Comparison of ENCODE assay signal across 9 mouse cellular contexts in the genomic region with DNA sequence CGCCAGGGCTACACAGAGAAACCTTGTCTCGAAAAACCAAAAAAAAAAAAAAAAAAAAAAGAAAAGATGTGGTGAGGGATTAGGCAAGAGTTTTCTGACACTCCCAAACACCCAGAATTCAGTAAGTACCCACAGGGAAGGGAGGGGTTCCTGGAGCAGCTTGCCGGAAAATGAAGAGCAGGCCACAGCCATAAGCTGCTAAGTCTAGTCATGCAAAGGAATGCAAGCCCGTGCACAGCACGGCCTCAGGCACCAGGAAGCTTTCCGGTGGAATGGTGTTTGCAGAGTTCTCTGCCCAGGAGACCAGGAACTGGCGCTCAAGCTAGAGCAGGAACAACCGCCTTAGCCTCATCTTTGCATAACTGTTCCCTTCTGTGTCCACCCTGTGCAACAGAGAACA. TPM values are rescaled to one million over a fixed set of nuclear protein-coding genes. Genes with fewer than 3 reads are reported as not detected.
A peak's percentile ranks its signal among the peaks of the same experiment; 100 is the strongest.
DNase-seq lines count a peak whose midpoint lies in the region; ATAC-seq and TF ChIP-seq lines count a peak whose summit lies in the region.
"Had no signal": no experiment of that assay in that cellular context is flagged by ENCODE, and none has a peak within 500 bp of the region (broad histone marks: within the 10 kb centered on the region; RNA-seq: fewer than 3 reads in every experiment).

No protein-coding gene starts in this region.

- WGBS in heart, embryonic 13.5 days = 50% methylated on average over 8 of the region's 8 CpGs
- WGBS in limb, embryonic 14.5 days = 37% methylated on average over 8 of the region's 8 CpGs
- 76% methylated on average over 8 of the region's 8 CpGs for WGBS in thymus, adult 2 months

- TF ChIP-seq POLR2A in limb, embryonic 14.5 days (IDR thresholded peaks at IDR 0.05; ENCODE audit: borderline replicate concordance, extremely low read depth, insufficient read depth, insufficient read length) = no peak
- TF ChIP-seq POLR2A in thymus, adult 2 months (IDR thresholded peaks at IDR 0.05; ENCODE audit: control insufficient read depth, extremely low read depth, insufficient read depth, low read length, poor library complexity) = no peak

- no peak for TF ChIP-seq CTCF in thymus, adult 2 months (IDR thresholded peaks at IDR 0.05; ENCODE audit: borderline replicate concordance, control insufficient read depth, extremely low read depth, insufficient read depth, low read length, poor library complexity)

- H3K36me3 ChIP-seq in heart, embryonic 13.5 days = peaks cover 48% of the 10 kb centered on the region
- H3K36me3 ChIP-seq in limb, embryonic 14.5 days (ENCODE audit: control insufficient read depth, insufficient read depth, low read length) = peaks cover 43% of the 10 kb centered on the region
- H3K36me3 ChIP-seq in thymus, adult 2 months (ENCODE audit: control insufficient read depth, insufficient read depth, low read length) = peaks cover 20% of the 10 kb centered on the region

- no peaks in the 10 kb centered on the region for H3K27me3 ChIP-seq in heart, embryonic 13.5 days (replicated peaks)
- H3K27me3 ChIP-seq in limb, embryonic 14.5 days (ENCODE audit: control insufficient read depth, insufficient read depth, low read length) = no peaks in the 10 kb centered on the region
- H3K27me3 ChIP-seq in thymus, adult 2 months (ENCODE audit: control insufficient read depth, insufficient read depth, low read length) = no peaks in the 10 kb centered on the region

- no peaks in the 10 kb centered on the region for H3K9me3 ChIP-seq in heart, embryonic 13.5 days
- H3K9me3 ChIP-seq in limb, embryonic 14.5 days (ENCODE audit: control insufficient read depth, low read length) = no peaks in the 10 kb centered on the region

- H3K4me2 ChIP-seq in heart, embryonic 13.5 days = no peak overlapping the region
- no peak overlapping the region for H3K4me2 ChIP-seq in limb, embryonic 14.5 days (replicated peaks; ENCODE audit: low read depth, low read length, severe bottlenecking)

- H3K4me3 ChIP-seq in heart, embryonic 13.5 days = no peak overlapping the region
- no peak overlapping the region for H3K4me3 ChIP-seq in limb, embryonic 14.5 days (replicated peaks; ENCODE audit: low read length)
- no peak overlapping the region for H3K4me3 ChIP-seq in thymus, adult 2 months (ENCODE audit: control insufficient read depth, insufficient read depth, low read length)

- H3K4me1 ChIP-seq in heart, embryonic 13.5 days = peaks cover 15% of the 10 kb centered on the region
- peaks cover 12% of the 10 kb centered on the region; the same call in 1 of the 2 replicates for H3K4me1 ChIP-seq in limb, embryonic 14.5 days (ENCODE audit: control insufficient read depth, insufficient read depth, low read length)
- peaks cover 10% of the 10 kb centered on the region for H3K4me1 ChIP-seq in thymus, adult 2 months (replicated peaks; ENCODE audit: control insufficient read depth, insufficient read depth, low read length)

- no peak for DNase-seq in heart, adult 11 months
- DNase-seq in urinary bladder, postnatal 14 days (ENCODE audit: low spot score) = peak; percentile 67
- no peak for DNase-seq in urinary bladder, adult 2 months (ENCODE audit: low spot score)
- peak; percentile 33 for DNase-seq in limb, embryonic 14.5 days (ENCODE audit: low spot score)
- no peak for DNase-seq in thymus, adult 2 months
- DNase-seq in layer of hippocampus, adult 9-10 months (ENCODE audit: low spot score) = no peak
- DNase-seq in spleen, postnatal 4 days (ENCODE audit: low spot score in 2 of 2) = no peak
- DNase-seq: adrenal gland, postnatal 14 days had no signal

- ATAC-seq in heart, embryonic 13.5 days (ENCODE audit: extremely low read depth, insufficient number of reproducible peaks, low FRiP score, low TSS enrichment) = no peak
- no peak for ATAC-seq in limb, embryonic 14.5 days (ENCODE audit: low FRiP score, low read depth)

- H3K9ac ChIP-seq in heart, embryonic 13.5 days = no peak overlapping the region
- H3K9ac ChIP-seq in limb, embryonic 14.5 days (ENCODE audit: low read depth, low read length, severe bottlenecking) = no peak overlapping the region

- 0 out of 2 replicates have a peak overlapping the region, but pooled peaks have one; percentile 43 for H3K27ac ChIP-seq in heart, embryonic 13.5 days (replicated peaks)
- peak overlapping the region; percentile 10; the same call in 1 of the 2 replicates for H3K27ac ChIP-seq in limb, embryonic 14.5 days (replicated peaks; ENCODE audit: low read depth, low read length)
- no peak overlapping the region for H3K27ac ChIP-seq in thymus, adult 2 months (ENCODE audit: control insufficient read depth, insufficient read depth, low read length)

RNA-seq across cellular contexts. Expression of gene Rpl13, which starts 1.9 kb away (rescaled TPM):
- polyA plus RNA-seq in heart, embryonic 13.5 days (2015; fragmentation: Nextera tagmentation; extraction: Ambion mirVana) = 938 and 957 TPM in 2 replicates
- polyA plus RNA-seq in urinary bladder, adult 2 months (2012; rRNA removed) = 2,261 and 2,538 TPM in 2 replicates
- polyA plus RNA-seq in limb, embryonic 14.5 days (2012; rRNA removed) = 2,823 and 3,226 TPM in 2 replicates
- 1,836 and 1,953 TPM in 2 replicates for polyA plus RNA-seq in limb, embryonic 14.5 days (2014; fragmentation: Nextera tagmentation; extraction: Ambion mirVana)
- polyA plus RNA-seq in thymus, adult 2 months (2012; rRNA removed) = 3,303 and 3,543 TPM in 2 replicates

RNA-seq across cellular contexts. Expression of gene Cpne7, which starts 16.9 kb away (rescaled TPM):
- 0.19 and 0.24 TPM in 2 replicates for polyA plus RNA-seq in heart, embryonic 13.5 days (2015; fragmentation: Nextera tagmentation; extraction: Ambion mirVana)
- 4.7 and 4.9 TPM in 2 replicates for polyA plus RNA-seq in urinary bladder, adult 2 months (2012; rRNA removed)
- 2.6 and 3.0 TPM in 2 replicates for polyA plus RNA-seq in limb, embryonic 14.5 days (2012; rRNA removed)
- polyA plus RNA-seq in limb, embryonic 14.5 days (2014; fragmentation: Nextera tagmentation; extraction: Ambion mirVana) = 0.50 and 0.86 TPM in 2 replicates
- 2.1 and 3.1 TPM in 2 replicates for polyA plus RNA-seq in thymus, adult 2 months (2012; rRNA removed)

RNA-seq across cellular contexts. Expression of gene Spg7, which starts 37.5 kb away (rescaled TPM):
- polyA plus RNA-seq in heart, embryonic 13.5 days (2015; fragmentation: Nextera tagmentation; extraction: Ambion mirVana) = 62.2 and 62.7 TPM in 2 replicates
- 56.0 and 63.5 TPM in 2 replicates for polyA plus RNA-seq in urinary bladder, adult 2 months (2012; rRNA removed)
- 88.7 and 90.0 TPM in 2 replicates for polyA plus RNA-seq in limb, embryonic 14.5 days (2012; rRNA removed)
- 34.8 and 37.5 TPM in 2 replicates for polyA plus RNA-seq in limb, embryonic 14.5 days (2014; fragmentation: Nextera tagmentation; extraction: Ambion mirVana)
- 126 and 145 TPM in 2 replicates for polyA plus RNA-seq in thymus, adult 2 months (2012; rRNA removed)

RNA-seq across cellular contexts. Expression of gene Sult5a1, which starts 57.8 kb away (rescaled TPM):
- polyA plus RNA-seq in heart, embryonic 13.5 days (2015; fragmentation: Nextera tagmentation; extraction: Ambion mirVana) = 4.0 and 7.5 TPM in 2 replicates
- 8.9 and 10.6 TPM in 2 replicates for polyA plus RNA-seq in urinary bladder, adult 2 months (2012; rRNA removed)
- polyA plus RNA-seq in limb, embryonic 14.5 days (2012; rRNA removed) = 43.7 and 50.4 TPM in 2 replicates
- 31.7 and 33.2 TPM in 2 replicates for polyA plus RNA-seq in limb, embryonic 14.5 days (2014; fragmentation: Nextera tagmentation; extraction: Ambion mirVana)
- polyA plus RNA-seq in thymus, adult 2 months (2012; rRNA removed) = 12.4 and 17.5 TPM in 2 replicates

RNA-seq across cellular contexts. Expression of gene Ankrd11, which starts 58.2 kb away (rescaled TPM):
- 18.8 and 20.3 TPM in 2 replicates for polyA plus RNA-seq in heart, embryonic 13.5 days (2015; fragmentation: Nextera tagmentation; extraction: Ambion mirVana)
- 37.9 and 57.1 TPM in 2 replicates for polyA plus RNA-seq in urinary bladder, adult 2 months (2012; rRNA removed)
- 65.3 and 71.3 TPM in 2 replicates for polyA plus RNA-seq in limb, embryonic 14.5 days (2012; rRNA removed)
- 83.7 and 102 TPM in 2 replicates for polyA plus RNA-seq in limb, embryonic 14.5 days (2014; fragmentation: Nextera tagmentation; extraction: Ambion mirVana)
- 118 and 145 TPM in 2 replicates for polyA plus RNA-seq in thymus, adult 2 months (2012; rRNA removed)

Comparison
In these comparisons a context has a peak if more than half of its experiments do, and no peak if none do; other contexts are left out.
1. DNase-seq: peak in urinary bladder, postnatal 14 days (single experiment) and limb, embryonic 14.5 days (single experiment); none in heart, adult 11 months (single experiment), urinary bladder, adult 2 months (single experiment), thymus, adult 2 months (single experiment), layer of hippocampus, adult 9-10 months (single experiment) and spleen, postnatal 4 days (0 of 2).